Comparison of ENCODE assay signal across 25 mouse cellular contexts in the genomic region with DNA sequence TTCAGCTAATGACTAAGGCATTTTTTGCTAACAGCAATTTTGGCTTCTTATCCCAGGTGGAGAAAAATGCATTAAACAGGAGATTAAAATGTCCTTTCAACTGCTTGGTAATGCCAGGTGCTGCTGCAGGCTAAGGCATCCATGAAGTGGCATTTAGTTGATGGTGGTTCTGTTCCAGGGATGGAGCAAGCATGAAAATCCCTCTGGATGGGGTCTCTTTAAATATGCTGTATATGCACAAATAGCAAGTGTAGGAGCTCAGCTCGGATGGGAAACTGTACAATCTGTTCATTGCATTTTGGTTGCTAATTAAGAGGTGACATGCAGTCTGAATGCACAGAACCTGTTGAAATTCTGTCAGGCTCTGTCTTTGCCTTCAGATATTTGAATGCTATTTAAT.
A peak's percentile ranks its signal among the peaks of the same experiment; 100 is the strongest.
DNase-seq lines count a peak whose midpoint lies in the region; ATAC-seq lines count a peak whose summit lies in the region.
"Had no signal": no experiment of that assay in that cellular context is flagged by ENCODE, and none has a peak within 500 bp of the region (broad histone marks: within the 10 kb centered on the region; RNA-seq: fewer than 3 reads in every experiment).

No protein-coding gene starts in this region.

- no peaks in the 10 kb centered on the region for H3K9me3 ChIP-seq in kidney, embryonic 14.5 days (ENCODE audit: control insufficient read depth, low read length)
- H3K9me3 ChIP-seq in midbrain, embryonic 15.5 days, result no peaks in the 10 kb centered on the region
- no peaks in the 10 kb centered on the region for H3K9me3 ChIP-seq in midbrain, embryonic 13.5 days
- H3K9me3 ChIP-seq in forebrain, embryonic 16.5 days (ENCODE audit: control insufficient read depth, low read length), result no peaks in the 10 kb centered on the region
- H3K9me3 ChIP-seq: embryonic facial prominence, embryonic 15.5 days; heart, embryonic 12.5 days; hindbrain, embryonic 15.5 days; limb, embryonic 15.5 days; midbrain, embryonic 12.5 days had no signal

- ATAC-seq in kidney, embryonic 14.5 days (ENCODE audit: low FRiP score, low TSS enrichment), result no peak
- peak; percentile 75 for ATAC-seq in midbrain, embryonic 15.5 days (replicated peaks)
- ATAC-seq in midbrain, embryonic 13.5 days, result no peak
- ATAC-seq in forebrain, embryonic 16.5 days, result peak; percentile 78
- ATAC-seq: intestine, postnatal 0 days; lung, postnatal 0 days had no signal

- no peaks in the 10 kb centered on the region for H3K36me3 ChIP-seq in kidney, embryonic 14.5 days (ENCODE audit: control insufficient read depth, insufficient read depth, low read length)
- no peaks in the 10 kb centered on the region for H3K36me3 ChIP-seq in midbrain, embryonic 15.5 days (replicated peaks)
- H3K36me3 ChIP-seq in midbrain, embryonic 13.5 days, result no peaks in the 10 kb centered on the region
- no peaks in the 10 kb centered on the region for H3K36me3 ChIP-seq in forebrain, embryonic 16.5 days (ENCODE audit: control insufficient read depth, insufficient read depth)
- H3K36me3 ChIP-seq: embryonic facial prominence, embryonic 15.5 days; heart, embryonic 12.5 days; hindbrain, embryonic 15.5 days; limb, embryonic 15.5 days; midbrain, embryonic 12.5 days had no signal

- intact Hi-C loops in heart, postnatal 36 days (cut with DNase I), result no loop called here

- peak; percentile 8 to 18 for DNase-seq in frontal cortex, postnatal 36 days (ENCODE audit: low spot score in 2 of 2)
- DNase-seq in frontal cortex, postnatal 10 days (ENCODE audit: low spot score in 2 of 2), result no peak
- DNase-seq in kidney, postnatal 14 days, result peak; percentile 9
- no peak for DNase-seq in heart, postnatal 36 days
- DNase-seq: adrenal gland, postnatal 25 days; B cell, adult 2 months; cerebellum, adult 2 months; cerebellum, postnatal 36 days; gastrocnemius, postnatal 10 days; heart, adult 11 months; heart, postnatal 14 days; thymus, postnatal 4 days had no signal

- H3K4me2 ChIP-seq in kidney, embryonic 14.5 days (replicated peaks; ENCODE audit: low read depth, low read length), result no peak overlapping the region
- no peak overlapping the region for H3K4me2 ChIP-seq in midbrain, embryonic 15.5 days
- H3K4me2 ChIP-seq in midbrain, embryonic 13.5 days (replicated peaks), result no peak overlapping the region
- H3K4me2 ChIP-seq in forebrain, embryonic 16.5 days (ENCODE audit: low read length), result no peak overlapping the region
- H3K4me2 ChIP-seq: embryonic facial prominence, embryonic 15.5 days; heart, embryonic 12.5 days; hindbrain, embryonic 15.5 days; limb, embryonic 15.5 days; midbrain, embryonic 12.5 days had no signal

- no peaks in the 10 kb centered on the region for H3K27me3 ChIP-seq in kidney, embryonic 14.5 days (ENCODE audit: control insufficient read depth, insufficient read depth, low read length)
- no peaks in the 10 kb centered on the region for H3K27me3 ChIP-seq in midbrain, embryonic 15.5 days (replicated peaks)
- no peaks in the 10 kb centered on the region for H3K27me3 ChIP-seq in midbrain, embryonic 13.5 days
- H3K27me3 ChIP-seq in forebrain, embryonic 16.5 days (replicated peaks; ENCODE audit: control insufficient read depth, insufficient read depth, low read length), result no peaks in the 10 kb centered on the region
- H3K27me3 ChIP-seq: embryonic facial prominence, embryonic 15.5 days; heart, embryonic 12.5 days; hindbrain, embryonic 15.5 days; limb, embryonic 15.5 days; midbrain, embryonic 12.5 days had no signal

- WGBS in kidney, embryonic 14.5 days, result 63% methylated on average over 1 of the region's 1 CpGs
- 46% methylated on average over 1 of the region's 1 CpGs for WGBS in midbrain, embryonic 15.5 days
- 59% methylated on average over 1 of the region's 1 CpGs for WGBS in midbrain, embryonic 13.5 days
- 18% methylated on average over 1 of the region's 1 CpGs for WGBS in forebrain, embryonic 16.5 days

- no peak overlapping the region for H3K9ac ChIP-seq in kidney, embryonic 14.5 days (ENCODE audit: low read depth, low read length)
- H3K9ac ChIP-seq in midbrain, embryonic 15.5 days, result no peak overlapping the region
- H3K9ac ChIP-seq in midbrain, embryonic 13.5 days (replicated peaks), result no peak overlapping the region
- no peak overlapping the region for H3K9ac ChIP-seq in forebrain, embryonic 16.5 days (replicated peaks; ENCODE audit: low read depth, low read length)
- H3K9ac ChIP-seq: embryonic facial prominence, embryonic 15.5 days; heart, embryonic 12.5 days; hindbrain, embryonic 15.5 days; limb, embryonic 15.5 days; midbrain, embryonic 12.5 days had no signal

- no peak overlapping the region for H3K27ac ChIP-seq in kidney, embryonic 14.5 days (ENCODE audit: low read depth, low read length)
- H3K27ac ChIP-seq in midbrain, embryonic 15.5 days, result no peak overlapping the region
- H3K27ac ChIP-seq in midbrain, embryonic 13.5 days, result no peak overlapping the region
- H3K27ac ChIP-seq in forebrain, embryonic 16.5 days (ENCODE audit: low read length), result no peak overlapping the region
- H3K27ac ChIP-seq: embryonic facial prominence, embryonic 15.5 days; hindbrain, embryonic 15.5 days; layer of hippocampus, adult 2 months; left cerebral cortex, adult 2 months; limb, embryonic 15.5 days; midbrain, embryonic 12.5 days had no signal

- H3K4me1 ChIP-seq in kidney, embryonic 14.5 days (ENCODE audit: control insufficient read depth, insufficient read depth, low read length), result no peaks in the 10 kb centered on the region
- H3K4me1 ChIP-seq in midbrain, embryonic 15.5 days, result no peaks in the 10 kb centered on the region
- H3K4me1 ChIP-seq in midbrain, embryonic 13.5 days (replicated peaks), result no peaks in the 10 kb centered on the region
- H3K4me1 ChIP-seq in forebrain, embryonic 16.5 days (replicated peaks; ENCODE audit: control insufficient read depth, insufficient read depth, low read length), result no peaks in the 10 kb centered on the region
- H3K4me1 ChIP-seq: heart, embryonic 12.5 days; hindbrain, embryonic 15.5 days; limb, embryonic 15.5 days; midbrain, embryonic 12.5 days had no signal

- H3K4me3 ChIP-seq in kidney, embryonic 14.5 days (ENCODE audit: low read length), result no peak overlapping the region
- no peak overlapping the region for H3K4me3 ChIP-seq in midbrain, embryonic 15.5 days
- no peak overlapping the region for H3K4me3 ChIP-seq in midbrain, embryonic 13.5 days (replicated peaks)
- no peak overlapping the region for H3K4me3 ChIP-seq in forebrain, embryonic 16.5 days (replicated peaks; ENCODE audit: low read length)
- H3K4me3 ChIP-seq: embryonic facial prominence, embryonic 15.5 days; heart, embryonic 12.5 days; hindbrain, embryonic 15.5 days; layer of hippocampus, adult 2 months; left cerebral cortex, adult 2 months; limb, embryonic 15.5 days; midbrain, embryonic 12.5 days had no signal

Comparison
In these comparisons a context has a peak if more than half of its experiments do, and no peak if none do; other contexts are left out.
1. DNase-seq: peak in frontal cortex, postnatal 36 days (2 of 2) and kidney, postnatal 14 days (single experiment); none in frontal cortex, postnatal 10 days (0 of 2) and heart, postnatal 36 days (0 of 2).
2. ATAC-seq: peak in midbrain, embryonic 15.5 days (single experiment) and forebrain, embryonic 16.5 days (single experiment); none in kidney, embryonic 14.5 days (single experiment) and midbrain, embryonic 13.5 days (single experiment).